In the genomic region with DNA sequence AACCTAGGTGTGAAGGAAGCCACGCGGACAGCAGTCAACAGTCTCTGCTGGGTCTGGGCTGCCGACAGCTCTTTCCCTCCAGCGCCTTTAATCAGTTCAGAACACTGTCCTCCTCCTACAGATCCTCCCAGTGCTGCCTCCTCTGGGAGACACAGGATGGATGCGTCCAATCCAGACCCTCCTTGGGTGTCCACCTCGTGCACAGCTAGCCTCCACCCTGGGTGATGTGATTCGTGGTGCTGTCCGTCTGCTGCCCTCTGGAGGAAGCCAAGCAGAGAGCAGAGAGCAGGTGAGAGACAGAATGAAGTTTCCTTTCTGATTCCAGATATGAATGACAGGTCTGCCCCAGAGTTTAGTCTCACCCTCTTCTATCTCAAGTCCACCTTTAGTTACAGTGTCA, we compare ENCODE assay signal across 8 mouse cellular contexts. TPM values are rescaled to one million over a fixed set of nuclear protein-coding genes. Genes with fewer than 3 reads are reported as not detected.
DNase-seq lines count a peak whose midpoint lies in the region; ATAC-seq and TF ChIP-seq lines count a peak whose summit lies in the region.
"Had no signal": no experiment of that assay in that cellular context is flagged by ENCODE, and none has a peak within 500 bp of the region (broad histone marks: within the 10 kb centered on the region; RNA-seq: fewer than 3 reads in every experiment).

No protein-coding gene starts in this region.

- no peak overlapping the region for H3K9ac ChIP-seq in liver, adult 2 months (ENCODE audit: low read depth, low read length)
- H3K9ac ChIP-seq in liver, embryonic 12.5 days: no peak overlapping the region
- no peak overlapping the region for H3K9ac ChIP-seq in midbrain, postnatal 0 days (replicated peaks; ENCODE audit: low read length, poor library complexity, severe bottlenecking)
- H3K9ac ChIP-seq: embryonic facial prominence, embryonic 12.5 days had no signal

- TF ChIP-seq CTCF in liver, adult 2 months (IDR thresholded peaks at IDR 0.05; ENCODE audit: low read depth, low read length): peak; percentile 51
- 0 out of 2 replicates have a peak, but pooled peaks have one; percentile 7 for TF ChIP-seq CTCF in bone marrow macrophage, adult 2 months (IDR thresholded peaks at IDR 0.05; ENCODE audit: low read depth, low read length)
- TF ChIP-seq CTCF in midbrain, postnatal 0 days (IDR thresholded peaks at IDR 0.05): peak; percentile 79

- WGBS in liver, adult 2 months: 37% methylated on average over 8 of the region's 8 CpGs
- WGBS in liver, embryonic 12.5 days (ENCODE audit: insufficient replicate concordance): 32% methylated on average over 8 of the region's 8 CpGs
- WGBS in midbrain, postnatal 0 days: 35% methylated on average over 8 of the region's 8 CpGs

- DNase-seq in liver, adult 2 months (ENCODE audit: extremely low read depth, low read depth, low spot score): no peak
- peak; percentile 49 for DNase-seq in gastrocnemius, postnatal 14 days
- peak; percentile 17 for DNase-seq in kidney, postnatal 14 days
- DNase-seq in midbrain, postnatal 0 days (ENCODE audit: low spot score): peak; percentile 45
- DNase-seq in c-Kit-positive CD71-positive TER-119-positive erythroid progenitor cells, embryonic 14.5 days (ENCODE audit: low spot score): no peak

- no peaks in the 10 kb centered on the region for H3K36me3 ChIP-seq in liver, adult 2 months (ENCODE audit: control insufficient read depth, insufficient read depth, low read length)
- H3K36me3 ChIP-seq in liver, embryonic 12.5 days: no peaks in the 10 kb centered on the region
- no peaks in the 10 kb centered on the region for H3K36me3 ChIP-seq in midbrain, postnatal 0 days (ENCODE audit: insufficient read depth, low read length)
- H3K36me3 ChIP-seq: embryonic facial prominence, embryonic 12.5 days had no signal

- 0 out of 2 replicates have a peak, but pooled peaks cover 2% of the 10 kb centered on the region for H3K27me3 ChIP-seq in liver, adult 2 months (ENCODE audit: control insufficient read depth, insufficient read depth, low read length)
- H3K27me3 ChIP-seq in liver, embryonic 12.5 days (replicated peaks): no peaks in the 10 kb centered on the region; the same call in 1 of the 2 replicates
- H3K27me3 ChIP-seq in midbrain, postnatal 0 days (ENCODE audit: insufficient read depth, low read length): no peaks in the 10 kb centered on the region
- H3K27me3 ChIP-seq: embryonic facial prominence, embryonic 12.5 days had no signal

- no peak for TF ChIP-seq POLR2A in liver, adult 2 months (IDR thresholded peaks at IDR 0.05; ENCODE audit: extremely low read depth, insufficient read depth, low read length)
- TF ChIP-seq POLR2A in bone marrow macrophage, adult 2 months (IDR thresholded peaks at IDR 0.05; ENCODE audit: borderline replicate concordance, low read depth, low read length): no peak

- H3K4me1 ChIP-seq in liver, adult 2 months (ENCODE audit: control insufficient read depth, insufficient read depth, low read length): no peaks in the 10 kb centered on the region
- H3K4me1 ChIP-seq in liver, embryonic 12.5 days: no peaks in the 10 kb centered on the region
- no peaks in the 10 kb centered on the region for H3K4me1 ChIP-seq in bone marrow macrophage, adult 2 months (ENCODE audit: control insufficient read depth, insufficient read depth, low read length)
- H3K4me1 ChIP-seq in midbrain, postnatal 0 days (ENCODE audit: insufficient read depth, low read length): no peaks in the 10 kb centered on the region

- intact Hi-C loops in gastrocnemius, postnatal 14 days (cut with DNase I; ENCODE audit: low total_unique reads): no loop called here

- H3K4me2 ChIP-seq in liver, embryonic 12.5 days: no peak overlapping the region
- H3K4me2 ChIP-seq in midbrain, postnatal 0 days (ENCODE audit: low read depth, low read length, poor library complexity, severe bottlenecking): no peak overlapping the region
- H3K4me2 ChIP-seq: embryonic facial prominence, embryonic 12.5 days had no signal

- ATAC-seq in liver, embryonic 12.5 days: no peak
- peak; percentile 66; the same call in 1 of the 2 replicates for ATAC-seq in midbrain, postnatal 0 days (ENCODE audit: low FRiP score)

- H3K27ac ChIP-seq in liver, adult 2 months (replicated peaks; ENCODE audit: insufficient read depth, low read depth, low read length): no peak overlapping the region
- no peak overlapping the region for H3K27ac ChIP-seq in liver, embryonic 12.5 days
- H3K27ac ChIP-seq in bone marrow macrophage, adult 2 months (ENCODE audit: insufficient read depth, low read depth, low read length): no peak overlapping the region
- H3K27ac ChIP-seq in midbrain, postnatal 0 days (ENCODE audit: low read depth, low read length): no peak overlapping the region
- H3K27ac ChIP-seq: embryonic facial prominence, embryonic 12.5 days had no signal

- no peaks in the 10 kb centered on the region for H3K9me3 ChIP-seq in liver, embryonic 12.5 days (replicated peaks)
- H3K9me3 ChIP-seq in midbrain, postnatal 0 days (ENCODE audit: low read length): no peaks in the 10 kb centered on the region
- H3K9me3 ChIP-seq: embryonic facial prominence, embryonic 12.5 days had no signal

- H3K4me3 ChIP-seq in liver, adult 2 months (ENCODE audit: insufficient read depth, low read depth, low read length): no peak overlapping the region
- no peak overlapping the region for H3K4me3 ChIP-seq in liver, embryonic 12.5 days
- H3K4me3 ChIP-seq in bone marrow macrophage, adult 2 months (ENCODE audit: insufficient read depth, low read length): no peak overlapping the region
- no peak overlapping the region for H3K4me3 ChIP-seq in midbrain, postnatal 0 days (ENCODE audit: low read depth, low read length)
- H3K4me3 ChIP-seq: embryonic facial prominence, embryonic 12.5 days had no signal

- H3K79me2 ChIP-seq in liver, adult 2 months (ENCODE audit: control insufficient read depth, insufficient read depth, low read length): no peaks in the 10 kb centered on the region

RNA-seq across cellular contexts. Expression of a gene that starts 6.1 kb away (rescaled TPM):
- total RNA-seq in liver, adult 2 months (2014; rRNA removed): 5.5 and 9.9 TPM in 2 replicates
- 1.6 and 2.1 TPM in 2 replicates for polyA plus RNA-seq in liver, adult 2 months (2012; rRNA removed)
- polyA plus RNA-seq in liver, embryonic 12.5 days (2016; fragmentation: Nextera tagmentation; extraction: Ambion mirVana): 7.7 and 9.3 TPM in 2 replicates
- polyA plus RNA-seq in bone marrow macrophage, adult 2 months (2012; ENCODE audit: insufficient read depth, insufficient read length, missing spikeins): 1.7 and 3.2 TPM in 2 replicates
- 100 to 1,000 TPM; 217 to 262 TPM for total RNA-seq in gastrocnemius, postnatal 14 days (2021)
- total RNA-seq in midbrain, postnatal 0 days (2014; rRNA removed): 29.5 and 40.6 TPM in 2 replicates
- 4.7 and 4.8 TPM in 2 replicates for polyA plus RNA-seq in midbrain, postnatal 0 days (2015; fragmentation: Nextera tagmentation; extraction: Ambion mirVana)

Comparison
In these comparisons a context has a peak if more than half of its experiments do, and no peak if none do; other contexts are left out.
1. DNase-seq: peak in gastrocnemius, postnatal 14 days (single experiment), kidney, postnatal 14 days (single experiment) and midbrain, postnatal 0 days (single experiment); none in liver, adult 2 months (single experiment) and c-Kit-positive CD71-positive TER-119-positive erythroid progenitor cells, embryonic 14.5 days (single experiment).
2. CTCF ChIP-seq: peak in every context shown above with its lines; median percentile 79 in midbrain, postnatal 0 days; 51 in liver, adult 2 months; 7 in bone marrow macrophage, adult 2 months.